In genomic region chr10:128779011-128779795, GRCm38 (mm10) we compare ENCODE assay signal across 8 mouse cellular contexts. TPM values are rescaled to one million over a fixed set of nuclear protein-coding genes. Genes with fewer than 3 reads are reported as not detected.
DNase-seq lines count a peak whose midpoint lies in the region; ATAC-seq and TF ChIP-seq lines count a peak whose summit lies in the region.

No protein-coding gene starts in this region.

- H3K4me2 ChIP-seq in limb, embryonic 13.5 days (replicated peaks): 0 out of 2 replicates have a peak overlapping the region, but pooled peaks have one; percentile 19
- peak overlapping the region; percentile 81 for H3K4me2 ChIP-seq in myocyte (ENCODE audit: low read depth)
- H3K4me2 ChIP-seq in midbrain, embryonic 16.5 days (ENCODE audit: low read length): no peak overlapping the region

- no peak overlapping the region for H3K4me3 ChIP-seq in limb, embryonic 13.5 days
- H3K4me3 ChIP-seq in myocyte: no peak overlapping the region
- H3K4me3 ChIP-seq in left cerebral cortex, adult 2 months: no peak overlapping the region
- H3K4me3 ChIP-seq in midbrain, embryonic 16.5 days (ENCODE audit: low read depth, low read length): no peak overlapping the region

- no peak overlapping the region for H3ac ChIP-seq in myocyte (ENCODE audit: control insufficient read depth, insufficient read length)

- 20% methylated on average over 8 of the region's 8 CpGs for WGBS in limb, embryonic 13.5 days
- 24% methylated on average over 8 of the region's 8 CpGs for WGBS in midbrain, embryonic 16.5 days

- no peak overlapping the region for H3K9ac ChIP-seq in limb, embryonic 13.5 days
- no peak overlapping the region for H3K9ac ChIP-seq in midbrain, embryonic 16.5 days (ENCODE audit: low read depth, low read length)

- H3K36me3 ChIP-seq in limb, embryonic 13.5 days: no peaks in the 10 kb centered on the region
- H3K36me3 ChIP-seq in myocyte (ENCODE audit: control insufficient read depth, insufficient read depth): no peaks in the 10 kb centered on the region
- H3K36me3 ChIP-seq in midbrain, embryonic 16.5 days (ENCODE audit: control insufficient read depth, insufficient read depth, low read length): no peaks in the 10 kb centered on the region

- peak overlapping the region; percentile 78 for H3K27ac ChIP-seq in limb, embryonic 13.5 days
- no peak overlapping the region; the same call in 1 of the 2 replicates for H3K27ac ChIP-seq in left cerebral cortex, adult 2 months
- H3K27ac ChIP-seq in midbrain, embryonic 16.5 days (ENCODE audit: low read length): no peak overlapping the region

- TF ChIP-seq CTCF in left cerebral cortex, adult 2 months (IDR thresholded peaks at IDR 0.05): no peak

- no peaks in the 10 kb centered on the region for H3K79me2 ChIP-seq in myocyte (ENCODE audit: control insufficient read depth, insufficient read depth)

- H3K4me1 ChIP-seq in limb, embryonic 13.5 days: peaks cover 19% of the 10 kb centered on the region
- no peaks in the 10 kb centered on the region for H3K4me1 ChIP-seq in midbrain, embryonic 16.5 days (ENCODE audit: control insufficient read depth, insufficient read depth, low read length)

- intact Hi-C loops in left cerebral cortex, adult 2 months (cut with DNase I): no loop called here

- peak; percentile 35 for TF ChIP-seq POLR2A in myocyte (IDR thresholded peaks at IDR 0.05; ENCODE audit: insufficient read length, low read depth)

- peak; percentile 78 for ATAC-seq in erythroblast, adult 5-6 weeks (replicated peaks; ENCODE audit: low FRiP score, poor library complexity, severe bottlenecking)
- ATAC-seq in hematopoietic stem cell, adult 5-6 weeks (replicated peaks in 1 of 2; ENCODE audit: insufficient read depth in 1 of 2, low FRiP score in 2 of 2, low TSS enrichment in 1 of 2, low read depth in 1 of 2, poor library complexity in 2 of 2, severe bottlenecking in 2 of 2): peak; percentile 81 to 93
- ATAC-seq in limb, embryonic 13.5 days (ENCODE audit: low FRiP score, low read depth): peak; percentile 89
- ATAC-seq in midbrain, embryonic 16.5 days: no peak

- H3K9me3 ChIP-seq in limb, embryonic 13.5 days: peaks cover 13% of the 10 kb centered on the region
- 0 out of 2 replicates have a peak, but pooled peaks cover 3% of the 10 kb centered on the region for H3K9me3 ChIP-seq in midbrain, embryonic 16.5 days (replicated peaks; ENCODE audit: control insufficient read depth, low read length, poor library complexity, severe bottlenecking)

- H3K27me3 ChIP-seq in limb, embryonic 13.5 days: no peaks in the 10 kb centered on the region
- no peaks in the 10 kb centered on the region for H3K27me3 ChIP-seq in myocyte (ENCODE audit: control insufficient read depth, insufficient read depth, insufficient read length)
- H3K27me3 ChIP-seq in midbrain, embryonic 16.5 days (ENCODE audit: control insufficient read depth, insufficient read depth, low read depth, low read length): no peaks in the 10 kb centered on the region

- peak; percentile 14 to 27 for DNase-seq in spleen, adult 18-20 months
- DNase-seq in spleen, adult 12 weeks (ENCODE audit: low spot score): no peak
- DNase-seq in left cerebral cortex, adult 2 months (ENCODE audit: extremely low spot score in 1 of 2, low spot score in 2 of 2): no peak

TF ChIP-seq in myocyte, 11 proteins besides CTCF, POLR2A, EP300 and RAD21:
- no peak for TF ChIP-seq SRF (IDR thresholded peaks at IDR 0.05; ENCODE audit: control insufficient read depth, insufficient read length, low read depth)
- TF ChIP-seq TCF12 (IDR thresholded peaks at IDR 0.05; ENCODE audit: insufficient read depth, poor library complexity, severe bottlenecking): peak; percentile 28
- peak in 1 of 3 experiments; percentile 9 for TF ChIP-seq MYOG (IDR thresholded peaks at IDR 0.05; ENCODE audit: control insufficient read depth in 1 of 3, insufficient read depth in 1 of 3, insufficient read length in 2 of 3, low read depth in 2 of 3)
- no peak for TF ChIP-seq POLR2AphosphoS2 (IDR thresholded peaks at IDR 0.05; ENCODE audit: insufficient read length, low read depth)
- no peak for TF ChIP-seq E2F4 (IDR thresholded peaks at IDR 0.05; ENCODE audit: insufficient read depth)

RNA-seq across cellular contexts. Expression of gene Mmp19, which starts 11.5 kb away (rescaled TPM):
- 0.38 TPM in 1 of 2 replicates, not detected in the other for total RNA-seq in erythroblast, adult 5-6 weeks (2015; ENCODE audit: low replicate concordance)
- 0.85 and 1.5 TPM in 2 replicates for total RNA-seq in erythroblast, adult 5-6 weeks (2017; ENCODE audit: low replicate concordance)
- total RNA-seq in hematopoietic stem cell, adult 5-6 weeks (2017): 1.0 TPM in 1 of 2 replicates, not detected in the other
- 0.56 and 0.78 TPM in 2 replicates for polyA plus RNA-seq in limb, embryonic 13.5 days (2015; fragmentation: Nextera tagmentation; extraction: Ambion mirVana)
- 12.1 TPM for polyA plus RNA-seq in myocyte (2012; fragmentation: generic; extraction: Trizol)
- total RNA-seq in left cerebral cortex, adult 2 months (2021): under 1 TPM; 0.48 to 0.63 TPM
- polyA plus RNA-seq in midbrain, embryonic 16.5 days (2015; fragmentation: Nextera tagmentation; extraction: Ambion mirVana): 0.51 and 0.88 TPM in 2 replicates

RNA-seq across cellular contexts. Expression of gene Dnajc14, which starts 24.7 kb away (rescaled TPM):
- 16.5 and 17.6 TPM in 2 replicates for total RNA-seq in erythroblast, adult 5-6 weeks (2015; ENCODE audit: low replicate concordance)
- total RNA-seq in erythroblast, adult 5-6 weeks (2017; ENCODE audit: low replicate concordance): 9.5 and 9.6 TPM in 2 replicates
- 34.6 and 48.0 TPM in 2 replicates for total RNA-seq in hematopoietic stem cell, adult 5-6 weeks (2017)
- polyA plus RNA-seq in limb, embryonic 13.5 days (2015; fragmentation: Nextera tagmentation; extraction: Ambion mirVana): 58.8 and 66.8 TPM in 2 replicates
- 39.0 TPM for polyA plus RNA-seq in myocyte (2012; fragmentation: generic; extraction: Trizol)
- 10 to 100 TPM; 62.3 TPM for total RNA-seq in left cerebral cortex, adult 2 months (2021)
- 54.2 and 59.5 TPM in 2 replicates for polyA plus RNA-seq in midbrain, embryonic 16.5 days (2015; fragmentation: Nextera tagmentation; extraction: Ambion mirVana)

RNA-seq across cellular contexts. Expression of gene Tmem198b, which starts 25.0 kb away (rescaled TPM):
- 0.19 and 1.7 TPM in 2 replicates for total RNA-seq in erythroblast, adult 5-6 weeks (2015; ENCODE audit: low replicate concordance)
- 0.42 and 3.7 TPM in 2 replicates for total RNA-seq in erythroblast, adult 5-6 weeks (2017; ENCODE audit: low replicate concordance)
- total RNA-seq in hematopoietic stem cell, adult 5-6 weeks (2017): 4.9 and 6.8 TPM in 2 replicates
- 25.3 and 27.1 TPM in 2 replicates for polyA plus RNA-seq in limb, embryonic 13.5 days (2015; fragmentation: Nextera tagmentation; extraction: Ambion mirVana)
- 18.7 TPM for polyA plus RNA-seq in myocyte (2012; fragmentation: generic; extraction: Trizol)
- total RNA-seq in left cerebral cortex, adult 2 months (2021): 10 to 100 TPM in 1 of 2 experiments, 1 to 10 TPM in 1; 7.9 to 10.3 TPM
- polyA plus RNA-seq in midbrain, embryonic 16.5 days (2015; fragmentation: Nextera tagmentation; extraction: Ambion mirVana): 14.8 and 16.1 TPM in 2 replicates

RNA-seq across cellular contexts. Expression of gene Pym1, which starts 31.5 kb away (rescaled TPM):
- total RNA-seq in erythroblast, adult 5-6 weeks (2015; ENCODE audit: low replicate concordance): 2.5 and 17.5 TPM in 2 replicates
- total RNA-seq in erythroblast, adult 5-6 weeks (2017; ENCODE audit: low replicate concordance): 9.1 and 12.4 TPM in 2 replicates
- total RNA-seq in hematopoietic stem cell, adult 5-6 weeks (2017): 29.2 and 57.2 TPM in 2 replicates
- polyA plus RNA-seq in limb, embryonic 13.5 days (2015; fragmentation: Nextera tagmentation; extraction: Ambion mirVana): 44.0 and 47.9 TPM in 2 replicates
- polyA plus RNA-seq in myocyte (2012; fragmentation: generic; extraction: Trizol): 32.6 TPM
- total RNA-seq in left cerebral cortex, adult 2 months (2021): 10 to 100 TPM; 27.1 to 27.8 TPM
- 45.5 and 47.7 TPM in 2 replicates for polyA plus RNA-seq in midbrain, embryonic 16.5 days (2015; fragmentation: Nextera tagmentation; extraction: Ambion mirVana)

RNA-seq across cellular contexts. Expression of gene Dgka, which starts 34.5 kb away (rescaled TPM):
- total RNA-seq in erythroblast, adult 5-6 weeks (2015; ENCODE audit: low replicate concordance): 8.2 and 13.4 TPM in 2 replicates
- total RNA-seq in erythroblast, adult 5-6 weeks (2017; ENCODE audit: low replicate concordance): 2.9 and 4.7 TPM in 2 replicates
- 15.4 and 17.8 TPM in 2 replicates for total RNA-seq in hematopoietic stem cell, adult 5-6 weeks (2017)
- polyA plus RNA-seq in limb, embryonic 13.5 days (2015; fragmentation: Nextera tagmentation; extraction: Ambion mirVana): 12.0 and 12.1 TPM in 2 replicates
- polyA plus RNA-seq in myocyte (2012; fragmentation: generic; extraction: Trizol): 13.2 TPM
- 1 to 10 TPM; 7.4 to 7.9 TPM for total RNA-seq in left cerebral cortex, adult 2 months (2021)
- polyA plus RNA-seq in midbrain, embryonic 16.5 days (2015; fragmentation: Nextera tagmentation; extraction: Ambion mirVana): 6.1 and 6.3 TPM in 2 replicates

Comparison
In these comparisons a context has a peak if more than half of its experiments do, and no peak if none do; other contexts are left out.
1. DNase-seq: peak in spleen, adult 18-20 months (2 of 2); none in spleen, adult 12 weeks (single experiment) and left cerebral cortex, adult 2 months (0 of 2).